Mouse (Mus musculus) granulocyte monocyte progenitor cell, adult 5-6 weeks (primary cell): Measurements from ENCODE around the gene Serpinf2. TPM values are rescaled to one million over a fixed set of nuclear protein-coding genes. Genes with fewer than 3 reads are reported as not detected.

Experiments used
- ATAC-seq: replicated peaks from 2 replicates; pipeline ENCODE4 v1.8.0; 2016; ENCODE audit warnings: mild to moderate bottlenecking, moderate TSS enrichment, inconsistent platforms; ENCODE audit not compliant: poor library complexity, severe bottlenecking
- total RNA-seq, 2 experiments: library from RNA; stranded (forward) in 1 of 2; stranded (reverse) in 1 of 2; fragments of 200-712, 200-1000 nt in 1 of 2; fragments of >200 nt in 1 of 2; fragmentation: Nextera tagmentation in 1 of 2; gene quantifications; 2 replicates each; pipeline ENCODE4 v1.2.3; 2014 to 2017

Serpinf2 gene
- not detected in 2 replicates for total RNA-seq (2014; fragmentation: Nextera tagmentation)
- total RNA-seq (2017), result not detected in 2 replicates

GRCm38 (mm10) chr11:75439363-75439762 is at the start of gene Serpinf2:
Serpinf2 (minus strand) TSS chr11:75439591.
- ATAC-seq, result no peak

- ATAC-seq, result no peak
Observed at GRCm38 (mm10) chr11:75487496-75487895, 48.1 kb upstream of the Serpinf2 start.

- ATAC-seq, result peak; percentile 100
Observed at GRCm38 (mm10) chr11:75486601-75487285, 47.4 kb upstream of the Serpinf2 start, which contains the start of gene Prpf8. Prpf8 (plus strand) TSS chr11:75486816.

GRCm38 (mm10) chr11:75486192-75486591 is 46.8 kb upstream of the Serpinf2 start:
- ATAC-seq, result no peak

- ATAC-seq, result no peak
Observed at GRCm38 (mm10) chr11:75473376-75473775, 34.0 kb upstream of the Serpinf2 start.

- peak; percentile 65 for ATAC-seq
Observed at GRCm38 (mm10) chr11:75472469-75473081, 33.2 kb upstream of the Serpinf2 start.

- ATAC-seq, result no peak
Observed at GRCm38 (mm10) chr11:75470675-75471074, 31.3 kb upstream of the Serpinf2 start.

- ATAC-seq, result no peak
Observed at GRCm38 (mm10) chr11:75469261-75469660, 29.9 kb upstream of the Serpinf2 start.

- ATAC-seq, result no peak
Observed at GRCm38 (mm10) chr11:75468410-75468809, 29.0 kb upstream of the Serpinf2 start.

GRCm38 (mm10) chr11:75467512-75468215 is 28.3 kb upstream of the Serpinf2 start:
- ATAC-seq, result peak; percentile 69

- no peak for ATAC-seq
Observed at GRCm38 (mm10) chr11:75466731-75467505, 27.5 kb upstream of the Serpinf2 start.

GRCm38 (mm10) chr11:75465051-75465450 is 25.7 kb upstream of the Serpinf2 start:
- ATAC-seq, result no peak

GRCm38 (mm10) chr11:75464417-75464816 is 25.0 kb upstream of the Serpinf2 start:
- no peak for ATAC-seq

GRCm38 (mm10) chr11:75463624-75464023 is 24.2 kb upstream of the Serpinf2 start:
- no peak for ATAC-seq

- peak; percentile 8; the same call in 1 of the 2 replicates for ATAC-seq
Observed at GRCm38 (mm10) chr11:75462865-75463336, 23.5 kb upstream of the Serpinf2 start.

- peak; percentile 16 for ATAC-seq
Observed at GRCm38 (mm10) chr11:75462253-75462783, 22.9 kb upstream of the Serpinf2 start.

- ATAC-seq, result no peak
Observed at GRCm38 (mm10) chr11:75461743-75462252, 22.4 kb upstream of the Serpinf2 start.

GRCm38 (mm10) chr11:75460844-75461742 is 21.7 kb upstream of the Serpinf2 start, which contains the start of gene Tlcd2:
Tlcd2 (plus strand) TSS chr11:75461715.
- peak; percentile 72 for ATAC-seq
